Mouse (Mus musculus): ENCODE measurements around the gene Fkbp11.

- TF ChIP-seq CTCF (IDR thresholded peaks at IDR 0.05) (no peak), POLR2A (IDR thresholded peaks at IDR 0.05; ENCODE audit: insufficient read depth, low read depth, low read length) (no peak), EP300 (IDR thresholded peaks at IDR 0.05; ENCODE audit: insufficient read depth, low read depth, low read length) (no peak)
Observed at GRCm38 (mm10) chr15:98732006-98732531, 4.1 kb upstream of the Fkbp11 start.

Data from heart, adult 2 months (tissue).